ENCODE assay signal across 13 mouse cellular contexts in the genomic region with DNA sequence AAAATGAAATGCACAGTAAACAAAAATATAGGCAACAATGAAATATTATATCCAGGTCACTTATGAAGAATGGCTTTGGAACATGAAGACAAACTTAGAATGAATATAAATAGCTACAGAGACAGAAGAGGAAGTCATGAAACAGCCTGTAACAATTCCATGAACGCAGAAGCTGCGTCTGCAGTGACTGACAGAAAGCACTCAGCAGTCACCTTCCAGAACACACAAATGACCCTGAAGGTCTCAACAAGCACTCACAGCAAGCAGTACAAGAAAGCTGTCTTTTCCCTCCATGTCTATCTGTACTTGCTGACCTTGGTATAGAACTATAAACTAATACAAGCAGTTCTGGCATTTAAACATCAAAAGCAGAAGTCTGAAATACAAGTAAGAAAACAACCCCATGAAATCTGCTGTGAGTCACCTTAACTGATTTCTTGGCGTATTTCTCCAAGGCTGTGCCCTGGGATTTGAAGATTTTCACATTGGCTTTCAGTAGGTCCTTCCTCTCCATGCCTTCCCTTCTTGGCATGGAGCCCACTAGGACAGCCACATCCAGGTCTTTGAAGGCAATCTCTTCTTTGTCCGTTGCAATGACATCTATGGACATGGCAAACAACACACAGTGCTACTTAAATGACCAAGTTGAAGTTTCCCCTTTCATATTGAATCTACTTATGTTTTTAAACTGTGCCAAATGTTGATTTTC. TPM values are rescaled to one million over a fixed set of nuclear protein-coding genes. Genes with fewer than 3 reads are reported as not detected.
DNase-seq lines count a peak whose midpoint lies in the region; ATAC-seq lines count a peak whose summit lies in the region.
"Had no signal": no experiment of that assay in that cellular context is flagged by ENCODE, and none has a peak within 500 bp of the region (broad histone marks: within the 10 kb centered on the region; RNA-seq: fewer than 3 reads in every experiment).

No protein-coding gene starts in this region.

- H3K9me3 ChIP-seq in heart, embryonic 13.5 days = no peaks in the 10 kb centered on the region
- H3K9me3 ChIP-seq: hindbrain, embryonic 13.5 days; liver, embryonic 12.5 days; neural tube, embryonic 13.5 days had no signal

- H3K36me3 ChIP-seq in heart, embryonic 13.5 days = peaks cover 79% of the 10 kb centered on the region

- peak; percentile 38 for DNase-seq in kidney, adult 9 months
- DNase-seq in kidney, adult 18-20 months = no peak
- peak; percentile 53 for DNase-seq in cerebellum, postnatal 14 days
- DNase-seq in layer of hippocampus, adult 18-20 months (ENCODE audit: low spot score in 2 of 2) = no peak
- no peak for DNase-seq in embryo, embryonic 10 days (ENCODE audit: low spot score)
- DNase-seq: layer of hippocampus, postnatal 36 days; right cerebral cortex, postnatal 25 days; thymus, adult 2 months had no signal

- H3K27me3 ChIP-seq in heart, embryonic 13.5 days (replicated peaks) = no peaks in the 10 kb centered on the region
- H3K27me3 ChIP-seq: hindbrain, embryonic 13.5 days; liver, embryonic 12.5 days; neural tube, embryonic 13.5 days had no signal

- H3K4me1 ChIP-seq in heart, embryonic 13.5 days = peaks cover 65% of the 10 kb centered on the region
- H3K4me1 ChIP-seq: liver, embryonic 12.5 days had no signal

- H3K4me2 ChIP-seq in heart, embryonic 13.5 days = peak overlapping the region; percentile 49
- H3K4me2 ChIP-seq: hindbrain, embryonic 13.5 days; liver, embryonic 12.5 days; neural tube, embryonic 13.5 days had no signal

- no peak; the same call in 1 of the 2 replicates for ATAC-seq in heart, embryonic 13.5 days (ENCODE audit: extremely low read depth, insufficient number of reproducible peaks, low FRiP score, low TSS enrichment)
- ATAC-seq in megakaryocyte progenitor cell, adult 5-6 weeks (replicated peaks; ENCODE audit: poor library complexity) = 0 out of 2 replicates have a peak, but pooled peaks have one; percentile 23
- ATAC-seq: liver, embryonic 12.5 days had no signal

- WGBS in heart, embryonic 13.5 days = 38% methylated on average over 4 of the region's 4 CpGs

- no peak overlapping the region for H3K4me3 ChIP-seq in heart, embryonic 13.5 days
- H3K4me3 ChIP-seq: hindbrain, embryonic 13.5 days; liver, embryonic 12.5 days; neural tube, embryonic 13.5 days had no signal

- peak overlapping the region; percentile 89 for H3K27ac ChIP-seq in heart, embryonic 13.5 days (replicated peaks)
- H3K27ac ChIP-seq: hindbrain, embryonic 13.5 days; liver, embryonic 12.5 days; neural tube, embryonic 13.5 days had no signal

- peak overlapping the region; percentile 68 for H3K9ac ChIP-seq in heart, embryonic 13.5 days
- H3K9ac ChIP-seq: hindbrain, embryonic 13.5 days; liver, embryonic 12.5 days; neural tube, embryonic 13.5 days had no signal

RNA-seq across cellular contexts. Expression of a gene that starts 8.3 kb away (rescaled TPM):
- polyA plus RNA-seq in heart, embryonic 13.5 days (2015; fragmentation: Nextera tagmentation; extraction: Ambion mirVana) = 6.6 and 7.2 TPM in 2 replicates
- total RNA-seq in megakaryocyte progenitor cell, adult 5-6 weeks (2015) = 5.3 and 7.3 TPM in 2 replicates
- 14.4 and 27.1 TPM in 2 replicates for total RNA-seq in megakaryocyte progenitor cell, adult 5-6 weeks (2017)
- 10 to 100 TPM; 10.9 to 11.2 TPM for total RNA-seq in layer of hippocampus, adult 18-20 months (2021)

RNA-seq across cellular contexts. Expression of a gene that starts 8.4 kb away (rescaled TPM):
- 1,373 and 1,545 TPM in 2 replicates for polyA plus RNA-seq in heart, embryonic 13.5 days (2015; fragmentation: Nextera tagmentation; extraction: Ambion mirVana)
- 219 and 221 TPM in 2 replicates for total RNA-seq in megakaryocyte progenitor cell, adult 5-6 weeks (2015)
- 138 and 144 TPM in 2 replicates for total RNA-seq in megakaryocyte progenitor cell, adult 5-6 weeks (2017)
- total RNA-seq in layer of hippocampus, adult 18-20 months (2021) = 100 to 1,000 TPM; 658 to 664 TPM

Comparison
In these comparisons a context has a peak if more than half of its experiments do, and no peak if none do; other contexts are left out.
1. DNase-seq: peak in kidney, adult 9 months (single experiment) and cerebellum, postnatal 14 days (2 of 2); none in kidney, adult 18-20 months (single experiment), layer of hippocampus, adult 18-20 months (0 of 2) and embryo, embryonic 10 days (single experiment).